Mouse (Mus musculus) hindbrain, embryonic 12.5 days (tissue): ENCODE measurements around the gene Tecpr1. TPM values are rescaled to one million over a fixed set of nuclear protein-coding genes. Genes with fewer than 3 reads are reported as not detected.

Source experiments
- ATAC-seq: fragments of 200-750 bp; cut with Nextera tagmentation; 2 replicates; pipeline ENCODE4 v1.8.0; 2017; ENCODE audit warnings: moderate TSS enrichment; ENCODE audit not compliant: low FRiP score
- H3K27ac ChIP-seq: fragments of 300-500 bp; sonication (generic); 2 replicates; pipeline ENCODE4 v1.5.1; 2016; ENCODE audit warnings: mild to moderate bottlenecking
- H3K27me3 ChIP-seq: fragments of 300-500 bp; sonication (generic); 2 replicates; pipeline ENCODE4 v1.6.1; 2016; ENCODE audit warnings: mild to moderate bottlenecking
- H3K36me3 ChIP-seq: fragments of 300-500 bp; sonication (generic); 2 replicates; pipeline ENCODE4 v1.6.1; 2016; ENCODE audit warnings: mild to moderate bottlenecking
- H3K4me1 ChIP-seq: fragments of 300-500 bp; sonication (generic); 2 replicates; pipeline ENCODE4 v1.6.1; 2016
- H3K4me2 ChIP-seq: fragments of 300-500 bp; sonication (generic); replicated peaks from 2 replicates; pipeline ENCODE4 v1.6.1; 2016; ENCODE audit warnings: mild to moderate bottlenecking
- H3K4me3 ChIP-seq: fragments of 300-500 bp; sonication (generic); 2 replicates; pipeline ENCODE4 v1.5.1; 2016; ENCODE audit warnings: mild to moderate bottlenecking
- H3K9ac ChIP-seq: fragments of 300-500 bp; sonication (generic); 2 replicates; pipeline ENCODE4 v1.6.1; 2016; ENCODE audit warnings: mild to moderate bottlenecking, moderate library complexity
- H3K9me3 ChIP-seq: fragments of 300-500 bp; sonication (generic); replicated peaks from 2 replicates; pipeline ENCODE4 v1.6.1; 2016; ENCODE audit warnings: mild to moderate bottlenecking
- WGBS: fragments of 180-500 bp; shearing (Covaris S2); methylation state at CpG from one replicate; pipeline ENCODE4 v1.1.7; 2016; 5-methylcytosine and 5-hydroxymethylcytosine counted together
- polyA plus RNA-seq: library from polyadenylated mRNA; unstranded; fragments of >200 nt; fragmentation: Nextera tagmentation; extraction: Ambion mirVana; gene quantifications from 2 replicates; pipeline ENCODE4 v1.2.1, GENCODE M21; 2016

Tecpr1 gene
- polyA plus RNA-seq, 1 experiment from 2014 or later: 36.6 TPM

DNA sequence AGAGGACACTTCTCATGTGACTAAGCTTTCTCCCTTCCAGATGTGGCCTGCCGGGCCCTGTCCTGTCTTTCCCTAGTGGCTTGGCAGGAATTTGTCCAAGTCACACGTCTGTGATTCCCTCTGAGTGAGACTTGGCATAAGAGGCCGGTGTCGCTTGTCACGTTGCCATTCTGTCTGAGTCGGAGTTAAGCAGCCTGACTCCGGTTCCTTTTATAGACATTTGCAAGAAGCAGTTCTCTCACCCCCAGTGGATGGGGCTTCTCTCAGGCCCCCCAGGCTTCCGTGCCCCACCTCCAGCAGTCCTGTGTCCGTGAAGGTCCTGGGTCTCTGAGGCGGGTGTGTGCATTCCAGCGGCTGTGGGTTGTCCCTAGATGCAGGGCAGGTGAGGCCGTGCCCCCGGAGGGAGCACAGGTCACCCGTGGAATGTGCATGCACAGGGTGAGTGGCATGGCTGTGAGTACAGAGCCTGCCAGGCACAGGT is 34.8 kb upstream of the Tecpr1 start:
- no peaks in the 10 kb centered on the region for H3K9me3 ChIP-seq
- H3K4me1 ChIP-seq: peaks cover 52% of the 10 kb centered on the region
- peak overlapping the region; percentile 82 for H3K4me2 ChIP-seq
- H3K36me3 ChIP-seq: peaks cover 18% of the 10 kb centered on the region
- 37% methylated on average over 14 of the region's 14 CpGs for WGBS
- H3K9ac ChIP-seq: peak overlapping the region; percentile 83
- H3K27me3 ChIP-seq: no peaks in the 10 kb centered on the region
- no peak overlapping the region for H3K27ac ChIP-seq
- ATAC-seq: no peak
- peak overlapping the region; percentile 75; the same call in 1 of the 2 replicates for H3K4me3 ChIP-seq

- Histone ChIP-seq H3K27ac (no peak overlapping the region), H3K36me3 (peaks cover 17% of the 10 kb centered on the region), H3K4me2 (peak overlapping the region; percentile 82), H3K4me1 (peaks cover 49% of the 10 kb centered on the region), H3K27me3 (no peaks in the 10 kb centered on the region), H3K4me3 (peak overlapping the region; percentile 75), H3K9ac (peak overlapping the region; percentile 83), H3K9me3 (no peaks in the 10 kb centered on the region)
- no peak for ATAC-seq
- WGBS: 65% methylated on average over 3 of the region's 3 CpGs
Measured at GRCm38 (mm10) chr5:144257451-144258110, 34.2 kb upstream of the Tecpr1 start.

- H3K27ac ChIP-seq: peak overlapping the region; percentile 85
- peaks cover 47% of the 10 kb centered on the region for H3K4me1 ChIP-seq
- peaks cover 12% of the 10 kb centered on the region for H3K36me3 ChIP-seq
- H3K4me2 ChIP-seq: peak overlapping the region; percentile 82
- no peaks in the 10 kb centered on the region for H3K27me3 ChIP-seq
- H3K9me3 ChIP-seq: no peaks in the 10 kb centered on the region
- ATAC-seq: no peak
- WGBS: 29% methylated on average over 1 of the region's 1 CpGs
- H3K9ac ChIP-seq: peak overlapping the region; percentile 83
- H3K4me3 ChIP-seq: peak overlapping the region; percentile 75
Measured at GRCm38 (mm10) chr5:144256888-144257287, 33.5 kb upstream of the Tecpr1 start.

DNA sequence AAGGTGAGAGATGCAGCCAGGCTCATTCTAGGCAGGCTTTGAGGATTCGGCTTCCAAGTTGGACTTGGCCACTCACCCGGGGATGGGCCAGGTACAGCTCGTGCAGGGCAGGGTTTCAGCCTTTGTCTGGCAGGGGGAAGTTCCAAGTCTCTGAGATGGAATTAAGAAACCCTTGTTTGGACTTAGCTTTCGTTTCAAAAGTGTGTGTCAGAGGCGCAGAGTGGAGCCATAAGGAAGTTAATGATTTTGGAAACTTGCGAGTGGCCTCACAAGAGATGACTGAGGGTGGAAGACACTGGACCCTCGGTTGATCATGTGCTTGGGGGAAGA is 33.1 kb upstream of the Tecpr1 start:
- H3K27me3 ChIP-seq: no peaks in the 10 kb centered on the region
- 12% methylated on average over 7 of the region's 7 CpGs for WGBS
- H3K27ac ChIP-seq: peak overlapping the region; percentile 85
- peak overlapping the region; percentile 82 for H3K4me2 ChIP-seq
- H3K9me3 ChIP-seq: no peaks in the 10 kb centered on the region
- peaks cover 12% of the 10 kb centered on the region for H3K36me3 ChIP-seq
- peak overlapping the region; percentile 83 for H3K9ac ChIP-seq
- H3K4me1 ChIP-seq: peaks cover 44% of the 10 kb centered on the region
- peak overlapping the region; percentile 75 for H3K4me3 ChIP-seq
- ATAC-seq: no peak

GRCm38 (mm10) chr5:144255632-144256540 is 32.5 kb upstream of the Tecpr1 start:
- ATAC-seq: peak; percentile 66
- Histone ChIP-seq H3K9ac (peak overlapping the region; percentile 83), H3K36me3 (peaks cover 11% of the 10 kb centered on the region), H3K9me3 (no peaks in the 10 kb centered on the region), H3K4me3 (peak overlapping the region; percentile 75), H3K4me2 (peak overlapping the region; percentile 82), H3K4me1 (peaks cover 44% of the 10 kb centered on the region), H3K27ac (peak overlapping the region; percentile 85), H3K27me3 (no peaks in the 10 kb centered on the region)
- under 1% methylated on average over 39 of the region's 40 CpGs for WGBS

DNA sequence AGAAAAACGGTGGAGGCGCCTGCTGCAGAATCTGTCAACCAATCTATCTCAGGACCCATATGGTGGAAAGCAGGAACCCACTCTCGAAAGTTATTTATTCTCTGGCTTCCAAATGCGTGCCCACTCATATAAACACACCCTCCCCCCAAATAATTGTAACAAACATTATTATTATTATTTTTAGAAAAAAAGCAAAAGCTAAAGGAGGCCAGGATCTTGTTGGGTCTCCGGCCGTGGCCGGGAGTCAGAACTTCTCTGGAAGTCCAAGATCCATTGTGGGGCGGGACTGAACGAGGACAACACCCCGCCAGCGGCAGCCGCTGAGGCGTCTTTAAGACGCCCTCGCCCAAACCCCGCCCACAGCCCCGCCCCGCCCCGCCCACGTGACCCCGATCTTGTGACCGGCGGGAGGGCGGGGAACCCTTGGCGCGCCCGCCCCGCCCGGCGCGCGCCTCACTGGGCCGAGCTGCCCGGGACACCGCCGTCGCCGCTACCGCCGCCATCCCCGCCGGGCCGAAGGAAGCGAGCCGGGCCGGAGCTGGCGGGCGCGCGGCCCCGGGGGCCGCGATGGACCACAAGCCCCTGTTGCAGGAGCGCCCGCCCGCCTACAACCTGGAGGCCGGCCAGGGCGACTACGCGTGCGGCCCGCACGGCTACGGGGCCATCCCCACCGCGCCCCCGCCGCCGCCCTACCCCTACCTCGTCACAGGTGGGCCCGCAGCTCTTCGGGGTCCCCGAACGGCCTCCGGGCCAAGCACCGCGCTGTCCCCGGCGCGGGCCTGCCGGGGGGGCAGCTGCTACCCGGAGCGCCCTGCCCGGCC is 31.6 kb upstream of the Tecpr1 start:
- peak overlapping the region; percentile 83 for H3K9ac ChIP-seq
- peak; percentile 78 for ATAC-seq
- H3K36me3 ChIP-seq: peaks cover 4% of the 10 kb centered on the region; the same call in 1 of the 2 replicates
- WGBS: under 1% methylated on average over 74 of the region's 84 CpGs
- H3K27me3 ChIP-seq: no peaks in the 10 kb centered on the region
- H3K4me3 ChIP-seq: peak overlapping the region; percentile 75
- peaks cover 37% of the 10 kb centered on the region for H3K4me1 ChIP-seq
- peak overlapping the region; percentile 85 for H3K27ac ChIP-seq
- peak overlapping the region; percentile 82 for H3K4me2 ChIP-seq
- 0 out of 2 replicates have a peak, but pooled peaks cover 6% of the 10 kb centered on the region for H3K9me3 ChIP-seq

DNA sequence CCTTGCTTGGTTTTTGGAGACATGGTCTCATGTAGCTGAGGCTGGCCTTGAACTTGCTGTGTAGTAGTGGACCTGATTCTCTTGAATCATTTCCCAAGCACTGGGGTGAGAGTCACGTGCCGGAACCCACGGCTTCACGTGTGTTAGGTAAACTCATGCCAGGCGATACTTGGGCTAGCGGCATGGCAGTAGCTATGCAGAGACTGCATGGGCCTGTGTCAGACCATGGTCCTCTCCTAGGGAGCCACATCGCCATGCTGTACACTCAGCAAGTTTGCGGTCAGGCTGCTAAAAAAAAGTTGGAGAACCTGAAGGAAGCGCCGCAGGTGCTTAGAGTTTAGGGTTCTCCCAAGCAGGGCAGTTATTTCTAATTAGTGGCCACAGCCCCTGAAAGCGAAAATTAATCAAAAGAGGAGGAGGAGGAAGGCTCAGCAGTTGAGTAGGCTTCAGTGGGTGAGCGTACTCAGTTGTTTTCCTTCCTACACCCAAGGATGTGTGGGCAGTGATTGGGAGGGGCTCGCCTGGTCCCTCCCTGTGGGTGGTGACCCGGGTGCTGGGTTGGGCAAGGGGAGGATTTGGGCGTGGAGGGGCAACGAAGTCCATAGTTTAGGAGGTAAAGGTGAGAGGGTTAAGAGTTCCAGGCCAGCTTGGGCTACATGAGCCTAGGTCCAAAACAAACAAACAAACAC is 30.9 kb upstream of the Tecpr1 start:
- Histone ChIP-seq H3K4me2 (peak overlapping the region; percentile 82), H3K9ac (0 out of 2 replicates have a peak overlapping the region, but pooled peaks have one; percentile 13), H3K9me3 (0 out of 2 replicates have a peak, but pooled peaks cover 8% of the 10 kb centered on the region), H3K27me3 (no peaks in the 10 kb centered on the region), H3K4me3 (peak overlapping the region; percentile 75), H3K36me3 (peaks cover 3% of the 10 kb centered on the region; the same call in 1 of the 2 replicates), H3K4me1 (peaks cover 32% of the 10 kb centered on the region), H3K27ac (no peak overlapping the region)
- WGBS: 60% methylated on average over 16 of the region's 16 CpGs
- ATAC-seq: no peak

GRCm38 (mm10) chr5:144253212-144253611 is 29.8 kb upstream of the Tecpr1 start:
- 87% methylated on average over 4 of the region's 4 CpGs for WGBS
- H3K4me3 ChIP-seq: no peak overlapping the region
- H3K4me2 ChIP-seq: no peak overlapping the region
- H3K27me3 ChIP-seq: no peaks in the 10 kb centered on the region
- ATAC-seq: no peak
- H3K27ac ChIP-seq: no peak overlapping the region
- 0 out of 2 replicates have a peak, but pooled peaks cover 8% of the 10 kb centered on the region for H3K9me3 ChIP-seq
- H3K9ac ChIP-seq: no peak overlapping the region
- no peaks in the 10 kb centered on the region for H3K36me3 ChIP-seq
- peaks cover 21% of the 10 kb centered on the region for H3K4me1 ChIP-seq

GRCm38 (mm10) chr5:144251876-144252577 is 28.6 kb upstream of the Tecpr1 start:
- Histone ChIP-seq H3K4me2 (no peak overlapping the region), H3K4me1 (peaks cover 11% of the 10 kb centered on the region), H3K36me3 (no peaks in the 10 kb centered on the region), H3K4me3 (no peak overlapping the region), H3K27ac (no peak overlapping the region), H3K9ac (no peak overlapping the region), H3K9me3 (0 out of 2 replicates have a peak, but pooled peaks cover 8% of the 10 kb centered on the region), H3K27me3 (no peaks in the 10 kb centered on the region)
- WGBS: 92% methylated on average over 13 of the region's 13 CpGs
- ATAC-seq: no peak

DNA sequence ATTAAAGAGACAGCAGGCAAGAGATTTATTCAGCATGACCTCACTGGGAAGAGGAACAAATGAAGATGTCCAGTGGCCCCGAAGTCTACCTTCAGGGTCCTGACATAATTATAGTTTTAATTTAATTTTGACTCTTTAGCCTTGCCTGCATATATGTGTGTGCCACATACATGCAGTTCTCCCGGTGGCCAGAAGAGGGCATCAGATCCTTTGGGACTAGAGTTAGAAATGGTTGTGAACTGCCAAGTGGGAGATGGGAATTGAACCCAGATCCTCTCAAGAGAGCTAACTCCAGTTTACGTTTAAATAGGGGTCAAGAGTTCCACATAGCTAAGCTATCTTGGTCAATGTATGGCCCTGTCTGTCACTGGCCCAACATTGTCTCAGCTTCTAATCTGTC is 26.5 kb upstream of the Tecpr1 start:
- 78% methylated on average over 3 of the region's 3 CpGs for WGBS
- no peak for ATAC-seq
- no peak overlapping the region for H3K9ac ChIP-seq

More for the DNA sequence above, 26.5 kb upstream of the Tecpr1 start:
- Histone ChIP-seq H3K4me2 (no peak overlapping the region), H3K27me3 (no peaks in the 10 kb centered on the region), H3K9me3 (0 out of 2 replicates have a peak, but pooled peaks cover 8% of the 10 kb centered on the region), H3K27ac (no peak overlapping the region), H3K4me1 (peaks cover 6% of the 10 kb centered on the region), H3K4me3 (no peak overlapping the region), H3K36me3 (no peaks in the 10 kb centered on the region)
